Mouse (Mus musculus): ENCODE data around the gene Adam11. TPM values are rescaled to one million over a fixed set of nuclear protein-coding genes. Genes with fewer than 3 reads are reported as not detected.

Adam11 gene
- polyA plus RNA-seq, 1 experiment, result 0.41 TPM

GRCm38 (mm10) chr11:102765416-102765815, 4.2 kb downstream of the Adam11 start:
- H3K4me3 ChIP-seq (ENCODE audit: insufficient read depth, poor library complexity, severe bottlenecking), result no peak overlapping the region
- no peak for TF ChIP-seq FOSL1 (IDR thresholded peaks at IDR 0.05; ENCODE audit: insufficient read depth, low read length, poor library complexity, severe bottlenecking)
- TF ChIP-seq USF1 (IDR thresholded peaks at IDR 0.05; ENCODE audit: low read depth), result no peak
- peak; percentile 1 for TF ChIP-seq MYOD1 (IDR thresholded peaks at IDR 0.05; ENCODE audit: control insufficient read depth, insufficient read length, low read depth)
- peaks cover 24% of the 10 kb centered on the region for H3K27me3 ChIP-seq (ENCODE audit: control insufficient read depth, insufficient read depth, insufficient read length)
- H3ac ChIP-seq (ENCODE audit: control insufficient read depth, insufficient read length, low read depth), result no peak overlapping the region
- H3K36me3 ChIP-seq (ENCODE audit: control insufficient read depth, insufficient read depth), result no peaks in the 10 kb centered on the region
- H3K79me3 ChIP-seq (ENCODE audit: low read depth), result no peaks in the 10 kb centered on the region
- H3K79me2 ChIP-seq (ENCODE audit: control insufficient read depth, insufficient read depth), result no peaks in the 10 kb centered on the region

- TF ChIP-seq CTCF (IDR thresholded peaks at IDR 0.05; ENCODE audit: control insufficient read depth, insufficient read depth, insufficient read length) (no peak), USF1 (IDR thresholded peaks at IDR 0.05; ENCODE audit: low read depth) (no peak), FOSL1 (IDR thresholded peaks at IDR 0.05; ENCODE audit: insufficient read depth, low read length, poor library complexity, severe bottlenecking) (no peak), MYOD1 (IDR thresholded peaks at IDR 0.05; ENCODE audit: control insufficient read depth, insufficient read length, low read depth) (no peak), CEBPB (IDR thresholded peaks at IDR 0.05; ENCODE audit: low read depth) (no peak), MYOG (IDR thresholded peaks at IDR 0.05; ENCODE audit: control insufficient read depth, extremely low read depth, insufficient read length) (no peak), MAX (IDR thresholded peaks at IDR 0.05) (no peak)
- Histone ChIP-seq H3K4me3 (ENCODE audit: insufficient read depth, poor library complexity, severe bottlenecking) (no peak overlapping the region), H3K36me3 (ENCODE audit: control insufficient read depth, insufficient read depth) (no peaks in the 10 kb centered on the region), H3K79me2 (ENCODE audit: control insufficient read depth, insufficient read depth) (no peaks in the 10 kb centered on the region), H3K27me3 (ENCODE audit: control insufficient read depth, insufficient read depth, insufficient read length) (peaks cover 10% of the 10 kb centered on the region), H3ac (ENCODE audit: control insufficient read depth, insufficient read length, low read depth) (no peak overlapping the region), H3K79me3 (ENCODE audit: low read depth) (no peaks in the 10 kb centered on the region)
Measured at GRCm38 (mm10) chr11:102767055-102767670, 5.9 kb downstream of the Adam11 start.

GRCm38 (mm10) chr11:102769141-102769540, 7.9 kb downstream of the Adam11 start:
- Histone ChIP-seq H3K36me3 (ENCODE audit: control insufficient read depth, insufficient read depth) (no peaks in the 10 kb centered on the region), H3K79me2 (ENCODE audit: control insufficient read depth, insufficient read depth) (no peaks in the 10 kb centered on the region), H3K79me3 (ENCODE audit: low read depth) (no peaks in the 10 kb centered on the region), H3ac (ENCODE audit: control insufficient read depth, insufficient read length, low read depth) (no peak overlapping the region), H3K27me3 (ENCODE audit: control insufficient read depth, insufficient read depth, insufficient read length) (peaks cover 4% of the 10 kb centered on the region), H3K4me3 (ENCODE audit: insufficient read depth, poor library complexity, severe bottlenecking) (no peak overlapping the region)
- TF ChIP-seq USF1 (IDR thresholded peaks at IDR 0.05; ENCODE audit: low read depth) (no peak), FOSL1 (IDR thresholded peaks at IDR 0.05; ENCODE audit: insufficient read depth, low read length, poor library complexity, severe bottlenecking) (no peak), CTCF (IDR thresholded peaks at IDR 0.05; ENCODE audit: control insufficient read depth, insufficient read depth, insufficient read length) (no peak), CEBPB (IDR thresholded peaks at IDR 0.05; ENCODE audit: low read depth) (no peak), MYOG (IDR thresholded peaks at IDR 0.05; ENCODE audit: control insufficient read depth, extremely low read depth, insufficient read length) (no peak), MAX (IDR thresholded peaks at IDR 0.05) (no peak), MYOD1 (IDR thresholded peaks at IDR 0.05; ENCODE audit: control insufficient read depth, insufficient read length, low read depth) (no peak)

- Histone ChIP-seq H3K27me3 (ENCODE audit: control insufficient read depth, insufficient read depth, insufficient read length) (no peaks in the 10 kb centered on the region), H3K79me2 (ENCODE audit: control insufficient read depth, insufficient read depth) (no peaks in the 10 kb centered on the region), H3K4me3 (ENCODE audit: insufficient read depth, poor library complexity, severe bottlenecking) (no peak overlapping the region), H3K36me3 (ENCODE audit: control insufficient read depth, insufficient read depth) (no peaks in the 10 kb centered on the region), H3K79me3 (ENCODE audit: low read depth) (no peaks in the 10 kb centered on the region), H3ac (ENCODE audit: control insufficient read depth, insufficient read length, low read depth) (no peak overlapping the region)
- TF ChIP-seq CTCF (IDR thresholded peaks at IDR 0.05; ENCODE audit: control insufficient read depth, insufficient read depth, insufficient read length) (no peak), MYOD1 (IDR thresholded peaks at IDR 0.05; ENCODE audit: control insufficient read depth, insufficient read length, low read depth) (no peak), FOSL1 (IDR thresholded peaks at IDR 0.05; ENCODE audit: insufficient read depth, low read length, poor library complexity, severe bottlenecking) (no peak), MAX (IDR thresholded peaks at IDR 0.05) (no peak), CEBPB (IDR thresholded peaks at IDR 0.05; ENCODE audit: low read depth) (no peak), USF1 (IDR thresholded peaks at IDR 0.05; ENCODE audit: low read depth) (no peak), MYOG (IDR thresholded peaks at IDR 0.05; ENCODE audit: control insufficient read depth, extremely low read depth, insufficient read length) (no peak)
Measured at GRCm38 (mm10) chr11:102769993-102770661, 8.9 kb downstream of the Adam11 start.

GRCm38 (mm10) chr11:102770662-102771435, 9.6 kb downstream of the Adam11 start:
- Histone ChIP-seq H3K27me3 (ENCODE audit: control insufficient read depth, insufficient read depth, insufficient read length) (no peaks in the 10 kb centered on the region), H3ac (ENCODE audit: control insufficient read depth, insufficient read length, low read depth) (no peak overlapping the region), H3K4me3 (ENCODE audit: insufficient read depth, poor library complexity, severe bottlenecking) (no peak overlapping the region), H3K36me3 (ENCODE audit: control insufficient read depth, insufficient read depth) (no peaks in the 10 kb centered on the region), H3K79me2 (ENCODE audit: control insufficient read depth, insufficient read depth) (no peaks in the 10 kb centered on the region), H3K79me3 (ENCODE audit: low read depth) (no peaks in the 10 kb centered on the region)
- no peak for TF ChIP-seq CTCF (IDR thresholded peaks at IDR 0.05; ENCODE audit: control insufficient read depth, insufficient read depth, insufficient read length)
- TF ChIP-seq MYOG (IDR thresholded peaks at IDR 0.05; ENCODE audit: control insufficient read depth, extremely low read depth, insufficient read length), result no peak
- no peak for TF ChIP-seq MYOD1 (IDR thresholded peaks at IDR 0.05; ENCODE audit: control insufficient read depth, insufficient read length, low read depth)
- TF ChIP-seq CEBPB (IDR thresholded peaks at IDR 0.05; ENCODE audit: low read depth), result no peak
- TF ChIP-seq USF1 (IDR thresholded peaks at IDR 0.05; ENCODE audit: low read depth), result no peak

Measured in C2C12 (cell line).